ENCODE assay signal across 26 mouse cellular contexts in the genomic region with DNA sequence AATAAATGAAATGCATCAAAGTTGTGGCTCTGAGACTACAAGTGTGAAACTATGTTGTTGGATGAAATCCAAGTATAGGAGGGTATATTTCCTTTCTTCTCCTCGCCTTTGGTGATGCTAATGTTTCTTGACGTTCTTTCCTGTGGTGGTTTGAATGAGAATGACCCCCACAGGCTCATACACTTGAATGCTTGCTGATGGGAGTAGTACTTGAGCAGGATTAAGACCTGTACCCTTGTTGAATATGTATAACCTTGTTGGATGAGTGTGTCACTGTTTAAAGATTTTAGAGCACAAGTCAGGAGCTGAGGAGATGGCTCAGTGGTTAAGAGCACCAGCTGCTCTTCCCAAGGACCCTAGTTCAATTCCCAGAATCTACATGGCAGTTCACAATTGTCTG. TPM values are rescaled to one million over a fixed set of nuclear protein-coding genes. Genes with fewer than 3 reads are reported as not detected.
A peak's percentile ranks its signal among the peaks of the same experiment; 100 is the strongest.
DNase-seq lines count a peak whose midpoint lies in the region; ATAC-seq lines count a peak whose summit lies in the region.
"Had no signal": no experiment of that assay in that cellular context is flagged by ENCODE, and none has a peak within 500 bp of the region (broad histone marks: within the 10 kb centered on the region; RNA-seq: fewer than 3 reads in every experiment).

No protein-coding gene starts in this region.

- no peak overlapping the region for H3K4me2 ChIP-seq in midbrain, embryonic 11.5 days
- no peak overlapping the region for H3K4me2 ChIP-seq in midbrain, embryonic 16.5 days (ENCODE audit: low read length)

- no peak for ATAC-seq in midbrain, embryonic 11.5 days (ENCODE audit: low FRiP score)
- no peak for ATAC-seq in midbrain, embryonic 16.5 days
- ATAC-seq: activated CD4-positive, CD25-positive, alpha-beta regulatory T cell, adult 4 months; CD4-positive, CD25-positive, alpha-beta regulatory T cell, adult 4 months; Patski had no signal

- H3K27me3 ChIP-seq in midbrain, embryonic 11.5 days (ENCODE audit: control insufficient read depth, insufficient read depth, low read length): no peaks in the 10 kb centered on the region
- H3K27me3 ChIP-seq in midbrain, embryonic 16.5 days (ENCODE audit: control insufficient read depth, insufficient read depth, low read depth, low read length): no peaks in the 10 kb centered on the region
- H3K27me3 ChIP-seq: CH12.LX had no signal

- no peak overlapping the region for H3K27ac ChIP-seq in midbrain, embryonic 11.5 days (ENCODE audit: low read depth, low read length)
- H3K27ac ChIP-seq in midbrain, embryonic 16.5 days (ENCODE audit: low read length): no peak overlapping the region

- WGBS in midbrain, embryonic 11.5 days: 54% methylated on average over 2 of the region's 2 CpGs
- WGBS in midbrain, embryonic 16.5 days: 32% methylated on average over 2 of the region's 2 CpGs

- no peaks in the 10 kb centered on the region for H3K9me3 ChIP-seq in midbrain, embryonic 11.5 days (ENCODE audit: control insufficient read depth, low read length)
- no peaks in the 10 kb centered on the region for H3K9me3 ChIP-seq in midbrain, embryonic 16.5 days (replicated peaks; ENCODE audit: control insufficient read depth, low read length, poor library complexity, severe bottlenecking)
- H3K9me3 ChIP-seq: G1E had no signal

- DNase-seq in midbrain, embryonic 11.5 days (ENCODE audit: low spot score, missing footprints): peak; percentile 35
- DNase-seq in ES-CJ7 (ENCODE audit: low read depth, low spot score) (peak; percentile 54), R1 (ENCODE audit: low read depth, low spot score) (peak; percentile 83), ZHBTc4 (ENCODE audit: low read depth, low spot score) (peak; percentile 35), adipocyte (ENCODE audit: low spot score) (no peak)
- DNase-seq in spleen, adult 18-20 months: no peak
- no peak for DNase-seq in spleen, adult 12 weeks (ENCODE audit: low spot score)
- DNase-seq: adrenal gland, adult 2 months; adrenal gland, adult 8-10 months; adrenal gland, postnatal 10 days; adrenal gland, postnatal 14 days; adrenal gland, postnatal 25 days; adrenal gland, postnatal 36 days; B cell, adult 2 months; cerebellum, adult 11 months; cerebellum, adult 11-12 months; cerebellum, adult 18-20 months; cerebellum, adult 2 months; cerebellum, adult 8-10 months; cerebellum, adult 9-10 months had no signal

- no peaks in the 10 kb centered on the region for H3K36me3 ChIP-seq in midbrain, embryonic 11.5 days (ENCODE audit: control insufficient read depth, insufficient read depth, low read length)
- no peaks in the 10 kb centered on the region for H3K36me3 ChIP-seq in midbrain, embryonic 16.5 days (ENCODE audit: control insufficient read depth, insufficient read depth, low read length)
- H3K36me3 ChIP-seq: G1E had no signal

- H3K4me1 ChIP-seq in midbrain, embryonic 11.5 days (ENCODE audit: control insufficient read depth, insufficient read depth, low read length): no peaks in the 10 kb centered on the region
- H3K4me1 ChIP-seq in midbrain, embryonic 16.5 days (ENCODE audit: control insufficient read depth, insufficient read depth, low read length): no peaks in the 10 kb centered on the region

- no peak overlapping the region for H3K9ac ChIP-seq in midbrain, embryonic 11.5 days (ENCODE audit: low read length)
- H3K9ac ChIP-seq in midbrain, embryonic 16.5 days (ENCODE audit: low read depth, low read length): no peak overlapping the region

- no peak overlapping the region for H3K4me3 ChIP-seq in midbrain, embryonic 11.5 days (ENCODE audit: low read depth, low read length)
- no peak overlapping the region for H3K4me3 ChIP-seq in midbrain, embryonic 16.5 days (ENCODE audit: low read depth, low read length)

RNA-seq across cellular contexts. Expression of a gene that starts 6.4 kb away (rescaled TPM):
- 1.4 TPM in 2 replicates for polyA plus RNA-seq in midbrain, embryonic 11.5 days (2014; fragmentation: Nextera tagmentation; extraction: Ambion mirVana)
- 1.5 and 1.8 TPM in 2 replicates for polyA plus RNA-seq in midbrain, embryonic 16.5 days (2015; fragmentation: Nextera tagmentation; extraction: Ambion mirVana)
- polyA plus RNA-seq: activated CD4-positive, CD25-positive, alpha-beta regulatory T cell, adult 4 months; G1E had no signal

Comparison
In these comparisons a context has a peak if more than half of its experiments do, and no peak if none do; other contexts are left out.
1. DNase-seq: peak in midbrain, embryonic 11.5 days (single experiment), ES-CJ7 (single experiment), R1 (single experiment) and ZHBTc4 (single experiment); none in adipocyte (single experiment), spleen, adult 18-20 months (0 of 2) and spleen, adult 12 weeks (single experiment).